Mouse (Mus musculus): Measurements from ENCODE around the gene 4930562C15Rik. TPM values are rescaled to one million over a fixed set of nuclear protein-coding genes. Genes with fewer than 3 reads are reported as not detected.

The 4930562C15Rik gene
- polyA plus RNA-seq, 1 experiment from 2014 or later = 0.05 TPM

GRCm38 (mm10) chr16:4906559-4906958 lies 71.3 kb downstream of the 4930562C15Rik start:
- H3K4me1 ChIP-seq (ENCODE audit: control insufficient read depth, low read depth, low read length) = peaks cover 11% of the 10 kb centered on the region
- no peaks in the 10 kb centered on the region for H3K27me3 ChIP-seq (ENCODE audit: control insufficient read depth, insufficient read depth, low read depth, low read length)
- ATAC-seq (ENCODE audit: low read depth) = no peak
- no peak overlapping the region for H3K4me2 ChIP-seq (ENCODE audit: low read depth, low read length)
- H3K27ac ChIP-seq (ENCODE audit: low read length) = no peak overlapping the region
- no peaks in the 10 kb centered on the region for H3K9me3 ChIP-seq (replicated peaks; ENCODE audit: control insufficient read depth, low read length)
- H3K36me3 ChIP-seq (ENCODE audit: control insufficient read depth, insufficient read depth) = peaks cover 3% of the 10 kb centered on the region; the same call in 1 of the 2 replicates
- H3K9ac ChIP-seq (ENCODE audit: low read depth, low read length) = no peak overlapping the region
- no peak overlapping the region for H3K4me3 ChIP-seq (ENCODE audit: low read depth, low read length)

- no peak for ATAC-seq (ENCODE audit: low read depth)
Measured at GRCm38 (mm10) chr16:4907386-4907785, 72.2 kb downstream of the 4930562C15Rik start.

GRCm38 (mm10) chr16:4907972-4908371 lies 72.8 kb downstream of the 4930562C15Rik start:
- peaks cover 7% of the 10 kb centered on the region; the same call in 1 of the 2 replicates for H3K36me3 ChIP-seq (ENCODE audit: control insufficient read depth, insufficient read depth)
- H3K4me2 ChIP-seq (ENCODE audit: low read depth, low read length) = no peak overlapping the region
- peaks cover 11% of the 10 kb centered on the region for H3K4me1 ChIP-seq (ENCODE audit: control insufficient read depth, low read depth, low read length)
- 28% methylated on average over 4 of the region's 5 CpGs for WGBS (ENCODE audit: insufficient replicate concordance)
- H3K9ac ChIP-seq (ENCODE audit: low read depth, low read length) = no peak overlapping the region
- peak; percentile 69 for ATAC-seq (ENCODE audit: low read depth)
- no peaks in the 10 kb centered on the region for H3K27me3 ChIP-seq (ENCODE audit: control insufficient read depth, insufficient read depth, low read depth, low read length)
- H3K9me3 ChIP-seq (replicated peaks; ENCODE audit: control insufficient read depth, low read length) = no peaks in the 10 kb centered on the region
- H3K27ac ChIP-seq (ENCODE audit: low read length) = no peak overlapping the region
- H3K4me3 ChIP-seq (ENCODE audit: low read depth, low read length) = no peak overlapping the region

More at GRCm38 (mm10) chr16:4907386-4907785, 72.2 kb downstream of the 4930562C15Rik start:
- Histone ChIP-seq H3K4me1 (ENCODE audit: control insufficient read depth, low read depth, low read length) (peaks cover 11% of the 10 kb centered on the region), H3K27me3 (ENCODE audit: control insufficient read depth, insufficient read depth, low read depth, low read length) (no peaks in the 10 kb centered on the region), H3K27ac (ENCODE audit: low read length) (no peak overlapping the region), H3K9me3 (replicated peaks; ENCODE audit: control insufficient read depth, low read length) (no peaks in the 10 kb centered on the region), H3K9ac (ENCODE audit: low read depth, low read length) (no peak overlapping the region), H3K4me3 (ENCODE audit: low read depth, low read length) (no peak overlapping the region), H3K4me2 (ENCODE audit: low read depth, low read length) (no peak overlapping the region), H3K36me3 (ENCODE audit: control insufficient read depth, insufficient read depth) (peaks cover 7% of the 10 kb centered on the region; the same call in 1 of the 2 replicates)
- 32% methylated on average over 2 of the region's 2 CpGs for whole genome bisulfite sequencing (ENCODE audit: insufficient replicate concordance)

GRCm38 (mm10) chr16:4909745-4910144 lies 74.5 kb downstream of the 4930562C15Rik start:
- no peak overlapping the region for H3K9ac ChIP-seq (ENCODE audit: low read depth, low read length)
- no peak overlapping the region for H3K27ac ChIP-seq (ENCODE audit: low read length)
- H3K4me1 ChIP-seq (ENCODE audit: control insufficient read depth, low read depth, low read length) = peaks cover 10% of the 10 kb centered on the region
- peaks cover 7% of the 10 kb centered on the region; the same call in 1 of the 2 replicates for H3K36me3 ChIP-seq (ENCODE audit: control insufficient read depth, insufficient read depth)
- WGBS (ENCODE audit: insufficient replicate concordance) = 86% methylated on average over 2 of the region's 2 CpGs
- H3K27me3 ChIP-seq (ENCODE audit: control insufficient read depth, insufficient read depth, low read depth, low read length) = no peaks in the 10 kb centered on the region
- H3K9me3 ChIP-seq (replicated peaks; ENCODE audit: control insufficient read depth, low read length) = no peaks in the 10 kb centered on the region
- no peak overlapping the region for H3K4me3 ChIP-seq (ENCODE audit: low read depth, low read length)
- H3K4me2 ChIP-seq (ENCODE audit: low read depth, low read length) = no peak overlapping the region
- no peak for ATAC-seq (ENCODE audit: low read depth)

GRCm38 (mm10) chr16:4910758-4911157 lies 75.5 kb downstream of the 4930562C15Rik start:
- Histone ChIP-seq H3K4me1 (ENCODE audit: control insufficient read depth, low read depth, low read length) (peaks cover 10% of the 10 kb centered on the region), H3K36me3 (ENCODE audit: control insufficient read depth, insufficient read depth) (peaks cover 7% of the 10 kb centered on the region; the same call in 1 of the 2 replicates), H3K9me3 (replicated peaks; ENCODE audit: control insufficient read depth, low read length) (no peaks in the 10 kb centered on the region), H3K4me3 (ENCODE audit: low read depth, low read length) (no peak overlapping the region), H3K27me3 (ENCODE audit: control insufficient read depth, insufficient read depth, low read depth, low read length) (no peaks in the 10 kb centered on the region), H3K4me2 (ENCODE audit: low read depth, low read length) (no peak overlapping the region), H3K9ac (ENCODE audit: low read depth, low read length) (no peak overlapping the region), H3K27ac (ENCODE audit: low read length) (no peak overlapping the region)
- 81% methylated on average over 8 of the region's 8 CpGs for WGBS (ENCODE audit: insufficient replicate concordance)
- no peak for ATAC-seq (ENCODE audit: low read depth)

GRCm38 (mm10) chr16:4912074-4912648 lies 76.9 kb downstream of the 4930562C15Rik start:
- 56% methylated on average over 10 of the region's 10 CpGs for WGBS (ENCODE audit: insufficient replicate concordance)
- no peak; the same call in 1 of the 2 replicates for ATAC-seq (ENCODE audit: low read depth)

GRCm38 (mm10) chr16:4912907-4913782 lies 77.9 kb downstream of the 4930562C15Rik start:
- Histone ChIP-seq H3K9me3 (replicated peaks; ENCODE audit: control insufficient read depth, low read length) (no peaks in the 10 kb centered on the region), H3K27me3 (ENCODE audit: control insufficient read depth, insufficient read depth, low read depth, low read length) (no peaks in the 10 kb centered on the region), H3K4me1 (ENCODE audit: control insufficient read depth, low read depth, low read length) (peaks cover 10% of the 10 kb centered on the region), H3K4me2 (ENCODE audit: low read depth, low read length) (peak overlapping the region; percentile 2; the same call in 1 of the 2 replicates), H3K27ac (ENCODE audit: low read length) (peak overlapping the region; percentile 81), H3K4me3 (ENCODE audit: low read depth, low read length) (no peak overlapping the region), H3K36me3 (ENCODE audit: control insufficient read depth, insufficient read depth) (peaks cover 9% of the 10 kb centered on the region; the same call in 1 of the 2 replicates), H3K9ac (ENCODE audit: low read depth, low read length) (no peak overlapping the region)
- WGBS (ENCODE audit: insufficient replicate concordance) = 52% methylated on average over 11 of the region's 11 CpGs
- peak; percentile 40 for ATAC-seq (ENCODE audit: low read depth)

More at GRCm38 (mm10) chr16:4912074-4912648, 76.9 kb downstream of the 4930562C15Rik start:
- H3K4me2 ChIP-seq (ENCODE audit: low read depth, low read length) = no peak overlapping the region
- H3K9me3 ChIP-seq (replicated peaks; ENCODE audit: control insufficient read depth, low read length) = no peaks in the 10 kb centered on the region
- peak overlapping the region; percentile 81 for H3K27ac ChIP-seq (ENCODE audit: low read length)
- H3K4me1 ChIP-seq (ENCODE audit: control insufficient read depth, low read depth, low read length) = peaks cover 10% of the 10 kb centered on the region
- H3K27me3 ChIP-seq (ENCODE audit: control insufficient read depth, insufficient read depth, low read depth, low read length) = no peaks in the 10 kb centered on the region
- no peak overlapping the region for H3K9ac ChIP-seq (ENCODE audit: low read depth, low read length)
- H3K36me3 ChIP-seq (ENCODE audit: control insufficient read depth, insufficient read depth) = peaks cover 9% of the 10 kb centered on the region; the same call in 1 of the 2 replicates
- H3K4me3 ChIP-seq (ENCODE audit: low read depth, low read length) = no peak overlapping the region

- Histone ChIP-seq H3K4me2 (ENCODE audit: low read depth, low read length) (peak overlapping the region; percentile 2; the same call in 1 of the 2 replicates), H3K9ac (ENCODE audit: low read depth, low read length) (no peak overlapping the region), H3K27ac (ENCODE audit: low read length) (peak overlapping the region; percentile 81; the same call in 1 of the 2 replicates), H3K36me3 (ENCODE audit: control insufficient read depth, insufficient read depth) (peaks cover 9% of the 10 kb centered on the region; the same call in 1 of the 2 replicates), H3K9me3 (replicated peaks; ENCODE audit: control insufficient read depth, low read length) (no peaks in the 10 kb centered on the region), H3K4me1 (ENCODE audit: control insufficient read depth, low read depth, low read length) (peaks cover 8% of the 10 kb centered on the region), H3K27me3 (ENCODE audit: control insufficient read depth, insufficient read depth, low read depth, low read length) (no peaks in the 10 kb centered on the region), H3K4me3 (ENCODE audit: low read depth, low read length) (no peak overlapping the region)
- 31% methylated on average over 12 of the region's 12 CpGs for WGBS (ENCODE audit: insufficient replicate concordance)
- peak; percentile 49; the same call in 1 of the 2 replicates for ATAC-seq (ENCODE audit: low read depth)
Measured at GRCm38 (mm10) chr16:4913783-4914735, 78.8 kb downstream of the 4930562C15Rik start.
